Mouse (Mus musculus): ENCODE data around the gene Abr.

DNA sequence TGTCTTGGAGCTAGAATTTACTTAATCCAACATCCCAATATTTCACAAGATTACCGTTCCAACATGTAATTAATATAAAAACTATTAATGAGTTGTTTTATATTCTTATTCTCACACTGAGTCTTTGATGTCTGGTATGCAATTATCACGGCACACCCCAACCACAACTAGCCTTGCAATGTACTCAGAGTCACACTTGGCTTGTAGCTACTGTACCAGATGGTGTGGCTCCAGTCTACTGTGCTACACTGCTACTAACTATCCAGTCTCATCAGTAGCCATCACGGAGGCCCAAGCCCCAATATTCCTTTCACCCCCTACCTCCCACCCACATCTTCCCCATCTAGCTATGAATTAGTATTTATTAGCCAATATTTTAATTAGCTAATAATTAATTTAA is 245.7 kb downstream of the Abr start:
- TF ChIP-seq CTCF (IDR thresholded peaks at IDR 0.05; ENCODE audit: insufficient read depth, low read length) (no peak), POLR2A (IDR thresholded peaks at IDR 0.05; ENCODE audit: borderline replicate concordance, extremely low read depth, low read depth, low read length) (no peak)
